Mouse (Mus musculus) hindbrain, embryonic 14.5 days (tissue): ENCODE results near the gene 1700088E04Rik. TPM values are rescaled to one million over a fixed set of nuclear protein-coding genes. Genes with fewer than 3 reads are reported as not detected.

ENCODE experiments used
- polyA plus RNA-seq: library from polyadenylated mRNA; unstranded; fragments of >200 nt; fragmentation: Nextera tagmentation; extraction: Ambion mirVana; gene quantifications from 2 replicates; pipeline ENCODE4 v1.2.1, GENCODE M21; 2014

The 1700088E04Rik gene
- polyA plus RNA-seq, 1 experiment from 2014 or later = 19.1 TPM

Other genes with a start within 250 kb of the 1700088E04Rik start
- 0.16 TPM in 1 of 2 replicates, not detected in the other for gene Gm49510, start 241.6 kb downstream of the 1700088E04Rik start, polyA plus RNA-seq
- gene Sh3bp1, start 241.5 kb downstream of the 1700088E04Rik start, polyA plus RNA-seq = 3.7 and 5.5 TPM in 2 replicates
- gene Pdxp, start 227.3 kb downstream of the 1700088E04Rik start, polyA plus RNA-seq = 105 and 121 TPM in 2 replicates
- 117 and 157 TPM in 2 replicates for gene Lgals1, start 214.5 kb downstream of the 1700088E04Rik start, polyA plus RNA-seq
- gene Nol12, start 206.3 kb downstream of the 1700088E04Rik start, polyA plus RNA-seq = 57.7 and 59.2 TPM in 2 replicates
- gene Triobp, start 193.5 kb downstream of the 1700088E04Rik start, polyA plus RNA-seq = 37.4 and 41.1 TPM in 2 replicates
- 74.8 and 75.7 TPM in 2 replicates for gene H1f0, start 112.8 kb downstream of the 1700088E04Rik start, polyA plus RNA-seq
- gene Galr3, start 99.4 kb downstream of the 1700088E04Rik start, polyA plus RNA-seq = not detected in 2 replicates
- gene Ankrd54, start 78.4 kb downstream of the 1700088E04Rik start, polyA plus RNA-seq = 42.2 and 53.1 TPM in 2 replicates
- 170 and 177 TPM in 2 replicates for gene Eif3l, start 66.1 kb downstream of the 1700088E04Rik start, polyA plus RNA-seq
- gene Micall1, start 32.4 kb downstream of the 1700088E04Rik start, polyA plus RNA-seq = 12.9 and 14.3 TPM in 2 replicates
- gene Polr2f, start 244 bp downstream of the 1700088E04Rik start, polyA plus RNA-seq = 273 and 298 TPM in 2 replicates
- 8.9 and 10.3 TPM in 2 replicates for gene Sox10, start 24.0 kb upstream of the 1700088E04Rik start, polyA plus RNA-seq
- 45.8 and 48.2 TPM in 2 replicates for gene Pick1, start 87.9 kb upstream of the 1700088E04Rik start, polyA plus RNA-seq
- 1.1 TPM in 2 replicates for gene Gm49486, start 88.1 kb upstream of the 1700088E04Rik start, polyA plus RNA-seq
- 0.90 and 1.2 TPM in 2 replicates for gene Slc16a8, start 113.5 kb upstream of the 1700088E04Rik start, polyA plus RNA-seq
- gene Baiap2l2, start 144.3 kb upstream of the 1700088E04Rik start, polyA plus RNA-seq = 2.3 and 2.6 TPM in 2 replicates
- gene Pla2g6, start 187.1 kb upstream of the 1700088E04Rik start, polyA plus RNA-seq = 21.2 and 22.9 TPM in 2 replicates
- gene Maff, start 205.4 kb upstream of the 1700088E04Rik start, polyA plus RNA-seq = 1.1 TPM in 2 replicates